ENCODE assay signal across 7 mouse cellular contexts in the genomic region with DNA sequence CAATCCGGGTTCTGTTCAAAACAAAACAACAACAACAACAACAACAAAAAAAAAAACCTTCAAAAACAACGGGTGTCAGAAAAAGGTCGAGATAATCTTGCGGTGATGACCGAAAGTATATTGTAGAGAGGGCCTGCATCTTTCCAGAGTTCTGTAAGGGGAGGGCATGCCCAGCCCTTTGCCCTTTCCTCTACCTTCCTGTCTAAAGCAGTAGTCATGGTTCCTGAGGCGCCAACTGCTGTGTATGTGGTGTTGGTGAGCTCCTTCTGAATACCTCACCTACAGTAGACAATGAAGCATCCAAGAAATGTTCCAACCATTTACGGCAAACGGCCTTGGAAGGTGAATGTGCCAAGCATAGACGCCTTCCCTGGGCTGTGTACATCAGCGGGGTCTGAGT. TPM values are rescaled to one million over a fixed set of nuclear protein-coding genes. Genes with fewer than 3 reads are reported as not detected.
DNase-seq lines count a peak whose midpoint lies in the region; ATAC-seq and TF ChIP-seq lines count a peak whose summit lies in the region.

No protein-coding gene starts in this region.

- H3K9ac ChIP-seq in lung, postnatal 0 days (replicated peaks; ENCODE audit: low read depth): peak overlapping the region; percentile 68; the same call in 1 of the 2 replicates
- H3K9ac ChIP-seq in forebrain, embryonic 12.5 days: peak overlapping the region; percentile 87
- peak overlapping the region; percentile 74; the same call in 1 of the 2 replicates for H3K9ac ChIP-seq in limb, embryonic 15.5 days
- no peak overlapping the region; the same call in 1 of the 2 replicates for H3K9ac ChIP-seq in stomach, embryonic 15.5 days

- 36% methylated on average over 10 of the region's 10 CpGs for WGBS in lung, postnatal 0 days
- WGBS in forebrain, embryonic 12.5 days: 38% methylated on average over 10 of the region's 10 CpGs
- WGBS in limb, embryonic 15.5 days: 45% methylated on average over 10 of the region's 10 CpGs
- 37% methylated on average over 10 of the region's 10 CpGs for WGBS in stomach, embryonic 15.5 days

- ATAC-seq in lung, postnatal 0 days: no peak
- no peak for ATAC-seq in forebrain, embryonic 12.5 days (ENCODE audit: low FRiP score)
- ATAC-seq in limb, embryonic 15.5 days (ENCODE audit: insufficient number of reproducible peaks, low FRiP score, low TSS enrichment, low read depth): no peak
- ATAC-seq in stomach, embryonic 15.5 days (ENCODE audit: insufficient read depth, low FRiP score, low read depth): no peak

- peak overlapping the region; percentile 94 for H3K4me2 ChIP-seq in lung, postnatal 0 days (replicated peaks; ENCODE audit: low read depth, low read length)
- H3K4me2 ChIP-seq in forebrain, embryonic 12.5 days: peak overlapping the region; percentile 70
- peak overlapping the region; percentile 80 for H3K4me2 ChIP-seq in limb, embryonic 15.5 days
- H3K4me2 ChIP-seq in stomach, embryonic 15.5 days: peak overlapping the region; percentile 76

- H3K27ac ChIP-seq in lung, postnatal 0 days (ENCODE audit: low read length): peak overlapping the region; percentile 82
- peak overlapping the region; percentile 93 for H3K27ac ChIP-seq in forebrain, embryonic 12.5 days
- H3K27ac ChIP-seq in limb, embryonic 15.5 days: peak overlapping the region; percentile 87
- peak overlapping the region; percentile 92 for H3K27ac ChIP-seq in stomach, embryonic 15.5 days

- peak overlapping the region; percentile 75 for H3K4me3 ChIP-seq in lung, postnatal 0 days (ENCODE audit: low read depth, low read length)
- peak overlapping the region; percentile 86 for H3K4me3 ChIP-seq in forebrain, embryonic 12.5 days (replicated peaks)
- peak overlapping the region; percentile 90 for H3K4me3 ChIP-seq in limb, embryonic 15.5 days
- peak overlapping the region; percentile 86 for H3K4me3 ChIP-seq in stomach, embryonic 15.5 days (replicated peaks)

- DNase-seq in lung, postnatal 0 days (ENCODE audit: low spot score): no peak
- no peak for DNase-seq in lung, postnatal 4 days
- no peak for DNase-seq in frontal cortex, postnatal 25 days (ENCODE audit: low spot score in 2 of 2)
- no peak for DNase-seq in right cerebral cortex, postnatal 4 days

- no peaks in the 10 kb centered on the region for H3K27me3 ChIP-seq in lung, postnatal 0 days (replicated peaks; ENCODE audit: insufficient read depth, low read length)
- H3K27me3 ChIP-seq in forebrain, embryonic 12.5 days: peaks cover 4% of the 10 kb centered on the region; the same call in 1 of the 2 replicates
- no peaks in the 10 kb centered on the region for H3K27me3 ChIP-seq in limb, embryonic 15.5 days
- H3K27me3 ChIP-seq in stomach, embryonic 15.5 days (replicated peaks): no peaks in the 10 kb centered on the region

- no peaks in the 10 kb centered on the region for H3K36me3 ChIP-seq in lung, postnatal 0 days (ENCODE audit: insufficient read depth, low read length)
- H3K36me3 ChIP-seq in forebrain, embryonic 12.5 days (replicated peaks): peaks cover 3% of the 10 kb centered on the region; the same call in 1 of the 2 replicates
- no peaks in the 10 kb centered on the region for H3K36me3 ChIP-seq in limb, embryonic 15.5 days
- H3K36me3 ChIP-seq in stomach, embryonic 15.5 days: no peaks in the 10 kb centered on the region

- peaks cover 8% of the 10 kb centered on the region; the same call in 1 of the 2 replicates for H3K4me1 ChIP-seq in lung, postnatal 0 days (ENCODE audit: insufficient read depth, low read depth, low read length)
- peaks cover 33% of the 10 kb centered on the region for H3K4me1 ChIP-seq in forebrain, embryonic 12.5 days
- H3K4me1 ChIP-seq in limb, embryonic 15.5 days: peaks cover 18% of the 10 kb centered on the region
- H3K4me1 ChIP-seq in stomach, embryonic 15.5 days: peaks cover 11% of the 10 kb centered on the region; the same call in 1 of the 2 replicates

- no peak for TF ChIP-seq EP300 in lung, postnatal 0 days (IDR thresholded peaks at IDR 0.05)

- no peak for TF ChIP-seq CTCF in lung, postnatal 0 days (IDR thresholded peaks at IDR 0.05)

- H3K9me3 ChIP-seq in lung, postnatal 0 days (ENCODE audit: low read length): no peaks in the 10 kb centered on the region
- H3K9me3 ChIP-seq in forebrain, embryonic 12.5 days: no peaks in the 10 kb centered on the region
- no peaks in the 10 kb centered on the region for H3K9me3 ChIP-seq in limb, embryonic 15.5 days
- H3K9me3 ChIP-seq in stomach, embryonic 15.5 days: no peaks in the 10 kb centered on the region

RNA-seq across cellular contexts. Expression of a gene that starts 0.5 kb away (rescaled TPM):
- 19.7 and 20.0 TPM in 2 replicates for polyA plus RNA-seq in lung, postnatal 0 days (2015; fragmentation: Nextera tagmentation; extraction: Ambion mirVana)
- polyA plus RNA-seq in forebrain, embryonic 12.5 days (2016; fragmentation: Nextera tagmentation; extraction: Ambion mirVana): 86.8 and 100 TPM in 2 replicates
- 37.9 and 41.4 TPM in 2 replicates for polyA plus RNA-seq in limb, embryonic 15.5 days (2015; fragmentation: Nextera tagmentation; extraction: Ambion mirVana)
- polyA plus RNA-seq in stomach, embryonic 15.5 days (2015; fragmentation: Nextera tagmentation; extraction: Ambion mirVana): 39.7 and 41.5 TPM in 2 replicates
